Mouse (Mus musculus): ENCODE results near the gene Nup133.

- TF ChIP-seq POLR2A (IDR thresholded peaks at IDR 0.05; ENCODE audit: insufficient read length, low read depth) (no peak), POLR2AphosphoS2 (IDR thresholded peaks at IDR 0.05; ENCODE audit: insufficient read length, low read depth) (no peak)
These were observed 83.3 kb downstream of the Nup133 start for GRCm38 (mm10) chr8:123865786-123866185.
